Mouse (Mus musculus) heart, embryonic 15.5 days (tissue): ENCODE measurements at regions not wholly inside any gene's neighbourhood (a gene's known extent, or its start where the extent isn't known, plus 50 kb on each side); places are given as distances from the start of the nearest gene placed in this dataset.

ENCODE experiments used
- ATAC-seq: fragments of 200-750 bp; cut with Nextera tagmentation; replicated peaks from 2 replicates; pipeline ENCODE4 v1.8.0; 2017; ENCODE audit warnings: low read depth, moderate TSS enrichment; ENCODE audit not compliant: insufficient number of reproducible peaks, insufficient read depth, low FRiP score
- H3K27ac ChIP-seq: fragments of 300-500 bp; sonication (generic); 2 replicates; pipeline ENCODE4 v1.5.1; 2015; ENCODE audit warnings: mild to moderate bottlenecking, inconsistent platforms
- H3K27me3 ChIP-seq: fragments of 300-500 bp; sonication (generic); 2 replicates; pipeline ENCODE4 v1.6.1; 2015; ENCODE audit warnings: inconsistent platforms
- H3K36me3 ChIP-seq: fragments of 300-500 bp; sonication (generic); 2 replicates; pipeline ENCODE4 v1.6.1; 2015; ENCODE audit warnings: mild to moderate bottlenecking, inconsistent platforms
- H3K4me1 ChIP-seq: fragments of 300-500 bp; sonication (generic); replicated peaks from 2 replicates; pipeline ENCODE4 v1.6.1; 2015; ENCODE audit warnings: inconsistent platforms
- H3K4me2 ChIP-seq: fragments of 300-500 bp; sonication (generic); 2 replicates; pipeline ENCODE4 v1.6.1; 2015; ENCODE audit warnings: inconsistent platforms, mild to moderate bottlenecking, moderate library complexity
- H3K4me3 ChIP-seq: fragments of 300-500 bp; sonication (generic); 2 replicates; pipeline ENCODE4 v1.5.1; 2015; ENCODE audit warnings: mild to moderate bottlenecking, inconsistent platforms
- H3K9ac ChIP-seq: fragments of 300-500 bp; sonication (generic); 2 replicates; pipeline ENCODE4 v1.6.1; 2015; ENCODE audit warnings: mild to moderate bottlenecking, inconsistent platforms
- H3K9me3 ChIP-seq: fragments of 300-500 bp; sonication (generic); replicated peaks from 2 replicates; pipeline ENCODE4 v1.6.1; 2016; ENCODE audit warnings: inconsistent platforms
- WGBS: fragments of 180-500 bp; shearing (Covaris S2); methylation state at CpG from one replicate; pipeline ENCODE4 v1.1.7; 2015; ENCODE audit warnings: mixed read lengths; 5-methylcytosine and 5-hydroxymethylcytosine counted together

- no peaks in the 10 kb centered on the region for H3K27me3 ChIP-seq
- ATAC-seq: no peak
These were observed 202.5 kb downstream of the Arhgef10l start for GRCm38 (mm10) chr4:140463296-140463695.

GRCm38 (mm10) chr4:140461317-140461716 lies 204.5 kb downstream of the Arhgef10l start:
- H3K4me3 ChIP-seq: no peak overlapping the region
- ATAC-seq: no peak
- H3K4me1 ChIP-seq: no peaks in the 10 kb centered on the region
- no peaks in the 10 kb centered on the region for H3K27me3 ChIP-seq
- WGBS: 83% methylated on average over 16 of the region's 16 CpGs
- no peak overlapping the region for H3K4me2 ChIP-seq
- H3K27ac ChIP-seq: no peak overlapping the region
- H3K9me3 ChIP-seq: no peaks in the 10 kb centered on the region
- no peaks in the 10 kb centered on the region for H3K36me3 ChIP-seq
- no peak overlapping the region for H3K9ac ChIP-seq

More at GRCm38 (mm10) chr4:140463296-140463695, 202.5 kb downstream of the Arhgef10l start:
- Histone ChIP-seq H3K4me2 (no peak overlapping the region), H3K4me1 (no peaks in the 10 kb centered on the region), H3K27ac (no peak overlapping the region), H3K36me3 (no peaks in the 10 kb centered on the region), H3K4me3 (no peak overlapping the region), H3K9ac (no peak overlapping the region), H3K9me3 (no peaks in the 10 kb centered on the region)
- whole genome bisulfite sequencing: 54% methylated on average over 7 of the region's 7 CpGs

GRCm38 (mm10) chr4:140449062-140449461 lies 202.5 kb upstream of the Igsf21 start:
- H3K4me2 ChIP-seq: no peak overlapping the region
- WGBS: 78% methylated on average over 10 of the region's 10 CpGs
- H3K9me3 ChIP-seq: no peaks in the 10 kb centered on the region
- ATAC-seq: no peak
- no peak overlapping the region for H3K4me3 ChIP-seq
- no peak overlapping the region for H3K27ac ChIP-seq
- no peaks in the 10 kb centered on the region for H3K36me3 ChIP-seq
- no peaks in the 10 kb centered on the region for H3K4me1 ChIP-seq
- H3K27me3 ChIP-seq: peaks cover 2% of the 10 kb centered on the region; the same call in 1 of the 2 replicates
- H3K9ac ChIP-seq: no peak overlapping the region

GRCm38 (mm10) chr4:140446455-140446854 lies 199.9 kb upstream of the Igsf21 start:
- 82% methylated on average over 6 of the region's 6 CpGs for WGBS
- Histone ChIP-seq H3K4me1 (no peaks in the 10 kb centered on the region), H3K36me3 (no peaks in the 10 kb centered on the region), H3K4me3 (no peak overlapping the region), H3K9me3 (no peaks in the 10 kb centered on the region), H3K27me3 (no peaks in the 10 kb centered on the region), H3K27ac (no peak overlapping the region), H3K9ac (no peak overlapping the region), H3K4me2 (no peak overlapping the region)
- ATAC-seq: no peak

- no peaks in the 10 kb centered on the region for H3K36me3 ChIP-seq
- no peaks in the 10 kb centered on the region for H3K4me1 ChIP-seq
- 67% methylated on average over 5 of the region's 5 CpGs for WGBS
- no peak overlapping the region for H3K27ac ChIP-seq
- H3K4me2 ChIP-seq: no peak overlapping the region
- no peak overlapping the region for H3K9ac ChIP-seq
- no peak for ATAC-seq
- no peaks in the 10 kb centered on the region for H3K9me3 ChIP-seq
- H3K27me3 ChIP-seq: no peaks in the 10 kb centered on the region
- no peak overlapping the region for H3K4me3 ChIP-seq
These were observed 199.3 kb upstream of the Igsf21 start for GRCm38 (mm10) chr4:140445931-140446330.

GRCm38 (mm10) chr4:140443221-140443620 lies 196.6 kb upstream of the Igsf21 start:
- no peak overlapping the region for H3K9ac ChIP-seq
- no peak for ATAC-seq
- H3K36me3 ChIP-seq: no peaks in the 10 kb centered on the region
- no peaks in the 10 kb centered on the region for H3K9me3 ChIP-seq
- 76% methylated on average over 6 of the region's 6 CpGs for WGBS
- no peak overlapping the region for H3K4me2 ChIP-seq
- H3K4me1 ChIP-seq: no peaks in the 10 kb centered on the region
- no peaks in the 10 kb centered on the region for H3K27me3 ChIP-seq
- no peak overlapping the region for H3K27ac ChIP-seq
- H3K4me3 ChIP-seq: no peak overlapping the region

GRCm38 (mm10) chr4:140441805-140442204 lies 195.2 kb upstream of the Igsf21 start:
- no peak for ATAC-seq
- H3K4me2 ChIP-seq: no peak overlapping the region

GRCm38 (mm10) chr4:140439856-140440255 lies 193.3 kb upstream of the Igsf21 start:
- no peak overlapping the region for H3K4me3 ChIP-seq
- H3K9ac ChIP-seq: no peak overlapping the region
- no peaks in the 10 kb centered on the region for H3K9me3 ChIP-seq
- H3K27ac ChIP-seq: no peak overlapping the region
- no peak overlapping the region for H3K4me2 ChIP-seq
- 14% methylated on average over 3 of the region's 3 CpGs for WGBS
- no peak for ATAC-seq
- H3K4me1 ChIP-seq: no peaks in the 10 kb centered on the region
- no peaks in the 10 kb centered on the region for H3K36me3 ChIP-seq
- H3K27me3 ChIP-seq: no peaks in the 10 kb centered on the region

More at GRCm38 (mm10) chr4:140441805-140442204, 195.2 kb upstream of the Igsf21 start:
- 74% methylated on average over 8 of the region's 8 CpGs for WGBS
- Histone ChIP-seq H3K9me3 (no peaks in the 10 kb centered on the region), H3K9ac (no peak overlapping the region), H3K4me1 (no peaks in the 10 kb centered on the region), H3K4me3 (no peak overlapping the region), H3K27me3 (no peaks in the 10 kb centered on the region), H3K36me3 (no peaks in the 10 kb centered on the region), H3K27ac (no peak overlapping the region)

GRCm38 (mm10) chr4:140436030-140436429 lies 189.4 kb upstream of the Igsf21 start:
- no peaks in the 10 kb centered on the region for H3K4me1 ChIP-seq
- WGBS: 21% methylated on average over 3 of the region's 3 CpGs
- ATAC-seq: no peak
- H3K36me3 ChIP-seq: no peaks in the 10 kb centered on the region
- H3K27ac ChIP-seq: no peak overlapping the region
- H3K4me2 ChIP-seq: no peak overlapping the region
- 0 out of 2 replicates have a peak, but pooled peaks cover 6% of the 10 kb centered on the region for H3K27me3 ChIP-seq
- H3K9ac ChIP-seq: no peak overlapping the region
- no peak overlapping the region for H3K4me3 ChIP-seq
- H3K9me3 ChIP-seq: no peaks in the 10 kb centered on the region

- H3K27ac ChIP-seq: no peak overlapping the region
- ATAC-seq: no peak
- H3K4me3 ChIP-seq: no peak overlapping the region
- no peaks in the 10 kb centered on the region for H3K36me3 ChIP-seq
- 59% methylated on average over 11 of the region's 11 CpGs for WGBS
- no peak overlapping the region for H3K4me2 ChIP-seq
- 0 out of 2 replicates have a peak, but pooled peaks cover 6% of the 10 kb centered on the region for H3K27me3 ChIP-seq
- H3K9ac ChIP-seq: no peak overlapping the region
- H3K9me3 ChIP-seq: no peaks in the 10 kb centered on the region
- no peaks in the 10 kb centered on the region for H3K4me1 ChIP-seq
These were observed 187.4 kb upstream of the Igsf21 start for GRCm38 (mm10) chr4:140433744-140434542.

- H3K4me1 ChIP-seq: no peaks in the 10 kb centered on the region
- H3K9me3 ChIP-seq: no peaks in the 10 kb centered on the region
- 73% methylated on average over 7 of the region's 7 CpGs for WGBS
- 0 out of 2 replicates have a peak, but pooled peaks cover 6% of the 10 kb centered on the region for H3K27me3 ChIP-seq
- H3K36me3 ChIP-seq: no peaks in the 10 kb centered on the region
- H3K27ac ChIP-seq: no peak overlapping the region
- no peak overlapping the region for H3K4me3 ChIP-seq
- no peak overlapping the region for H3K4me2 ChIP-seq
- no peak overlapping the region for H3K9ac ChIP-seq
- ATAC-seq: no peak
These were observed 185.5 kb upstream of the Igsf21 start for GRCm38 (mm10) chr4:140432101-140432500.

- Histone ChIP-seq H3K27me3 (no peaks in the 10 kb centered on the region), H3K4me3 (no peak overlapping the region), H3K9ac (no peak overlapping the region), H3K27ac (no peak overlapping the region), H3K36me3 (no peaks in the 10 kb centered on the region), H3K9me3 (no peaks in the 10 kb centered on the region), H3K4me2 (no peak overlapping the region), H3K4me1 (0 out of 2 replicates have a peak, but pooled peaks cover 4% of the 10 kb centered on the region)
- 75% methylated on average over 3 of the region's 3 CpGs for WGBS
- no peak for ATAC-seq
These were observed 180.5 kb upstream of the Igsf21 start for GRCm38 (mm10) chr4:140427039-140427438.
